Mouse (Mus musculus) kidney, embryonic 14.5 days (tissue): ENCODE data around the gene Ank3. TPM values are rescaled to one million over a fixed set of nuclear protein-coding genes. Genes with fewer than 3 reads are reported as not detected.

ENCODE experiments used
- ATAC-seq: fragments of 200-750 bp; cut with Nextera tagmentation; 2 replicates; pipeline ENCODE4 v1.8.0; 2017; ENCODE audit warnings: moderate number of reproducible peaks, mild to moderate bottlenecking, moderate TSS enrichment, moderate library complexity; ENCODE audit not compliant: low FRiP score, low TSS enrichment
- H3K27ac ChIP-seq: fragments of 300-500 bp; sonication (generic); 2 replicates; pipeline ENCODE4 v1.5.1; 2014; ENCODE audit warnings: low read depth, mild to moderate bottlenecking, low read length, moderate library complexity, mixed read lengths
- H3K27me3 ChIP-seq: fragments of 300-500 bp; sonication (generic); 2 replicates; pipeline ENCODE4 v1.6.1; 2014; ENCODE audit warnings: mild to moderate bottlenecking, low read length; ENCODE audit not compliant: control insufficient read depth, insufficient read depth
- H3K36me3 ChIP-seq: fragments of 300-500 bp; sonication (generic); 2 replicates; pipeline ENCODE4 v1.6.1; 2014; ENCODE audit warnings: low read length, mixed read lengths; ENCODE audit not compliant: control insufficient read depth, insufficient read depth
- H3K4me1 ChIP-seq: fragments of 300-500 bp; sonication (generic); 2 replicates; pipeline ENCODE4 v1.6.1; 2014; ENCODE audit warnings: low read length, mixed read lengths; ENCODE audit not compliant: control insufficient read depth, insufficient read depth
- H3K4me2 ChIP-seq: fragments of 300-500 bp; sonication (generic); replicated peaks from 2 replicates; pipeline ENCODE4 v1.6.1; 2014; ENCODE audit warnings: low read depth, mild to moderate bottlenecking, low read length
- H3K4me3 ChIP-seq: fragments of 300-500 bp; sonication (generic); 2 replicates; pipeline ENCODE4 v1.5.1; 2014; ENCODE audit warnings: mild to moderate bottlenecking, low read length
- H3K9ac ChIP-seq: fragments of 300-500 bp; sonication (generic); 2 replicates; pipeline ENCODE4 v1.6.1; 2014; ENCODE audit warnings: low read depth, mild to moderate bottlenecking, low read length, moderate library complexity
- H3K9me3 ChIP-seq: fragments of 300-500 bp; sonication (generic); 2 replicates; pipeline ENCODE4 v1.6.1; 2016; ENCODE audit warnings: low read length; ENCODE audit not compliant: control insufficient read depth
- WGBS: fragments of 180-500 bp; shearing (Covaris S2); extraction: QIAGEN DNeasy Blood & Tissue Kit; methylation state at CpG from one replicate; pipeline ENCODE4 v1.1.7; 2014; 5-methylcytosine and 5-hydroxymethylcytosine counted together
- polyA plus RNA-seq: library from polyadenylated mRNA; unstranded; fragments of >200 nt; fragmentation: Nextera tagmentation; extraction: Ambion mirVana; gene quantifications from 2 replicates; pipeline ENCODE4 v1.2.1, GENCODE M21; 2014

The Ank3 gene
- polyA plus RNA-seq, 1 experiment from 2014 or later = 48.9 TPM

- 70% methylated on average over 7 of the region's 7 CpGs for WGBS
- Histone ChIP-seq H3K4me2 (no peak overlapping the region), H3K36me3 (no peaks in the 10 kb centered on the region), H3K27me3 (no peaks in the 10 kb centered on the region), H3K9ac (no peak overlapping the region), H3K4me1 (0 out of 2 replicates have a peak, but pooled peaks cover 11% of the 10 kb centered on the region), H3K9me3 (no peaks in the 10 kb centered on the region), H3K27ac (no peak overlapping the region), H3K4me3 (no peak overlapping the region)
- peak; percentile 68; the same call in 1 of the 2 replicates for ATAC-seq
These were observed 328.2 kb downstream of the Ank3 start for GRCm38 (mm10) chr10:69726806-69727205.

GRCm38 (mm10) chr10:69728876-69729275 is 330.3 kb downstream of the Ank3 start:
- no peak overlapping the region for H3K4me3 ChIP-seq
- H3K4me2 ChIP-seq = no peak overlapping the region
- no peak for ATAC-seq
- H3K27me3 ChIP-seq = no peaks in the 10 kb centered on the region
- WGBS = 88% methylated on average over 6 of the region's 6 CpGs
- H3K27ac ChIP-seq = no peak overlapping the region
- no peaks in the 10 kb centered on the region for H3K9me3 ChIP-seq
- H3K9ac ChIP-seq = no peak overlapping the region
- H3K4me1 ChIP-seq = 0 out of 2 replicates have a peak, but pooled peaks cover 11% of the 10 kb centered on the region
- H3K36me3 ChIP-seq = no peaks in the 10 kb centered on the region

GRCm38 (mm10) chr10:69730351-69730871 is 331.8 kb downstream of the Ank3 start:
- Histone ChIP-seq H3K4me3 (no peak overlapping the region), H3K4me1 (0 out of 2 replicates have a peak, but pooled peaks cover 11% of the 10 kb centered on the region), H3K27me3 (no peaks in the 10 kb centered on the region), H3K9me3 (no peaks in the 10 kb centered on the region), H3K9ac (no peak overlapping the region), H3K27ac (no peak overlapping the region), H3K36me3 (no peaks in the 10 kb centered on the region), H3K4me2 (no peak overlapping the region)
- 31% methylated on average over 10 of the region's 10 CpGs for WGBS
- ATAC-seq = no peak

- 68% methylated on average over 5 of the region's 5 CpGs for WGBS
- Histone ChIP-seq H3K4me3 (no peak overlapping the region), H3K9ac (no peak overlapping the region), H3K9me3 (no peaks in the 10 kb centered on the region), H3K27me3 (no peaks in the 10 kb centered on the region), H3K4me2 (no peak overlapping the region), H3K27ac (no peak overlapping the region), H3K36me3 (no peaks in the 10 kb centered on the region), H3K4me1 (0 out of 2 replicates have a peak, but pooled peaks cover 14% of the 10 kb centered on the region)
- ATAC-seq = no peak
These were observed 332.8 kb downstream of the Ank3 start for GRCm38 (mm10) chr10:69731341-69731740.

- ATAC-seq = no peak
These were observed 333.3 kb downstream of the Ank3 start for GRCm38 (mm10) chr10:69731863-69732262.

GRCm38 (mm10) chr10:69736241-69736640 is 337.7 kb downstream of the Ank3 start:
- peaks cover 3% of the 10 kb centered on the region; the same call in 1 of the 2 replicates for H3K4me1 ChIP-seq
- H3K27ac ChIP-seq = no peak overlapping the region
- no peaks in the 10 kb centered on the region for H3K27me3 ChIP-seq
- 37% methylated on average over 7 of the region's 7 CpGs for WGBS
- H3K9ac ChIP-seq = no peak overlapping the region
- H3K9me3 ChIP-seq = no peaks in the 10 kb centered on the region
- peak; percentile 41 for ATAC-seq
- no peak overlapping the region for H3K4me3 ChIP-seq
- no peak overlapping the region for H3K4me2 ChIP-seq
- H3K36me3 ChIP-seq = no peaks in the 10 kb centered on the region

More at GRCm38 (mm10) chr10:69731863-69732262, 333.3 kb downstream of the Ank3 start:
- Histone ChIP-seq H3K4me2 (no peak overlapping the region), H3K9me3 (no peaks in the 10 kb centered on the region), H3K27me3 (no peaks in the 10 kb centered on the region), H3K27ac (no peak overlapping the region), H3K36me3 (no peaks in the 10 kb centered on the region), H3K9ac (no peak overlapping the region), H3K4me3 (no peak overlapping the region), H3K4me1 (0 out of 2 replicates have a peak, but pooled peaks cover 10% of the 10 kb centered on the region)
- 77% methylated on average over 1 of the region's 1 CpGs for WGBS

- peak; percentile 92 for ATAC-seq
- no peak overlapping the region for H3K9ac ChIP-seq
- no peaks in the 10 kb centered on the region for H3K27me3 ChIP-seq
- 0 out of 2 replicates have a peak overlapping the region, but pooled peaks have one; percentile 38 for H3K27ac ChIP-seq
- peaks cover 3% of the 10 kb centered on the region for H3K4me1 ChIP-seq
- H3K4me2 ChIP-seq = no peak overlapping the region
- 24% methylated on average over 5 of the region's 5 CpGs for WGBS
- no peaks in the 10 kb centered on the region for H3K9me3 ChIP-seq
- no peaks in the 10 kb centered on the region for H3K36me3 ChIP-seq
- no peak overlapping the region for H3K4me3 ChIP-seq
These were observed 340.2 kb downstream of the Ank3 start for GRCm38 (mm10) chr10:69738741-69739271.

- Histone ChIP-seq H3K4me1 (peaks cover 8% of the 10 kb centered on the region), H3K4me2 (no peak overlapping the region), H3K27me3 (no peaks in the 10 kb centered on the region), H3K36me3 (no peaks in the 10 kb centered on the region), H3K9me3 (no peaks in the 10 kb centered on the region), H3K27ac (no peak overlapping the region), H3K9ac (no peak overlapping the region), H3K4me3 (no peak overlapping the region)
- ATAC-seq = no peak
- WGBS = 81% methylated on average over 3 of the region's 3 CpGs
These were observed 344.0 kb downstream of the Ank3 start for GRCm38 (mm10) chr10:69742528-69742927.

GRCm38 (mm10) chr10:69744181-69744580 is 345.6 kb downstream of the Ank3 start:
- no peak overlapping the region for H3K9ac ChIP-seq
- H3K27me3 ChIP-seq = no peaks in the 10 kb centered on the region
- H3K4me3 ChIP-seq = no peak overlapping the region
- no peak for ATAC-seq
- no peaks in the 10 kb centered on the region for H3K9me3 ChIP-seq
- peaks cover 8% of the 10 kb centered on the region for H3K4me1 ChIP-seq
- no peak overlapping the region for H3K27ac ChIP-seq
- no peaks in the 10 kb centered on the region for H3K36me3 ChIP-seq
- WGBS = 41% methylated on average over 8 of the region's 8 CpGs
- no peak overlapping the region for H3K4me2 ChIP-seq
